Mouse (Mus musculus): ENCODE data around the gene Olfr30. TPM values are rescaled to one million over a fixed set of nuclear protein-coding genes. Genes with fewer than 3 reads are reported as not detected.

Gene Olfr30
- polyA plus RNA-seq, 1 experiment from 2014 or later, result not detected

DNA sequence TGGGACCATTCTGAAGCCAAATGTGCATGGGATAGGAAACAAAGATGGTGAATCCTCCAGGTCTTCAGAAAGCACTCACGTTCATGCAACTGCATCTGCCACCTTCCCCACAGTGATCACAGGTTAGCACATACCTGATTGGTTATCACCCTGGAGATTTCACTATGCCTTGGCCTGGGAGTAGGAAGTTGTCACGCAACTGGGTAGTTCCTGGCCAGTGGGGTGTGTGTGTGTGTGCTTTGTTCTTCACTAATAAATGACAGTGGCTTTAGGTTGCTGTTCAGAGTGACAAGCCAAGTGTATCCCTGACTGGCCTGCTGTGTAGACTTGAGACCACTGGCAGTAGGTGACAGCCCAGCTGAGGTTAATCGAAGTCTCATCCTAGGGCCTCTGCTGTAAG, 29.8 kb downstream of the Olfr30 start, which contains the start of gene Gm12253:
Gm12253 (plus strand) TSS at position 301 of the 400 bp plus-strand sequence.
- DNase-seq (ENCODE audit: low spot score) (no peak), ATAC-seq (ENCODE audit: insufficient number of reproducible peaks, low FRiP score, low TSS enrichment, low read depth) (no peak)
- H3K4me1 ChIP-seq (ENCODE audit: control insufficient read depth, insufficient read depth, low read length), result peaks cover 5% of the 10 kb centered on the region; the same call in 1 of the 2 replicates
- H3K4me2 ChIP-seq (ENCODE audit: low read depth, severe bottlenecking), result no peak within 1 kb of the TSS
- H3K9me3 ChIP-seq (ENCODE audit: control insufficient read depth, low read length), result no peaks in the 10 kb centered on the region
- H3K9ac ChIP-seq (ENCODE audit: low read length), result no peak within 1 kb of the TSS
- 86% methylated on average over 3 of the region's 3 CpGs for WGBS
- H3K27ac ChIP-seq (replicated peaks; ENCODE audit: low read depth, low read length), result no peak within 1 kb of the TSS
- no peaks in the 10 kb centered on the region for H3K36me3 ChIP-seq (ENCODE audit: control insufficient read depth, insufficient read depth, low read length)
- H3K27me3 ChIP-seq (ENCODE audit: control insufficient read depth, insufficient read depth, low read length), result no peaks in the 10 kb centered on the region
- no peak within 1 kb of the TSS for H3K4me3 ChIP-seq (ENCODE audit: low read depth, low read length)

DNA sequence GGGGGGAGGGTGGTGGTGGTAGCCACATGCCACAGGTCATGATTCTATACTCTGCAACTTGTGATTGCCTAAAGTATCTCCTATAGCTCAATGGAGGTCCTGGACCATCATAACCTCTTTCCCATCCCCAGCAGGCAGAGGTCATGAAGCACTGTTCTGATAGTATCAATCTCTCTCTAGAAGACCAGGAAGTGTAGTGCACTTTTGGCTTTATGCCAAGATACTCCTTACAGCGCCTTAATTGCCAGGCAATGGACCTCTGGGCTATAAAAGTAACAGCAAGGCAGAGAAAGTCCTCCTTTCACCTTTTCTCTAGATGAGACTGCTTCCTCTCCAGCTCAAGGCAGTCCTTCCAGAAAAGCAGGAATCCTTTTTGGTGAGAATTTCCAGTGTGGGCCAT, 41.3 kb downstream of the Olfr30 start, which contains the start of gene 1810065E05Rik:
1810065E05Rik (plus strand) TSS at position 297 of the 400 bp plus-strand sequence.
- Histone ChIP-seq H3K4me2 (ENCODE audit: low read depth, severe bottlenecking) (no peak within 1 kb of the TSS), H3K27ac (replicated peaks; ENCODE audit: low read depth, low read length) (no peak within 1 kb of the TSS), H3K36me3 (ENCODE audit: control insufficient read depth, insufficient read depth, low read length) (no peaks in the 10 kb centered on the region), H3K9ac (ENCODE audit: low read length) (no peak within 1 kb of the TSS), H3K9me3 (ENCODE audit: control insufficient read depth, low read length) (no peaks in the 10 kb centered on the region), H3K4me1 (ENCODE audit: control insufficient read depth, insufficient read depth, low read length) (no peaks in the 10 kb centered on the region), H3K4me3 (ENCODE audit: low read depth, low read length) (no peak within 1 kb of the TSS), H3K27me3 (ENCODE audit: control insufficient read depth, insufficient read depth, low read length) (no peaks in the 10 kb centered on the region)
- WGBS, result 72% methylated on average over 1 of the region's 1 CpGs
- no peak for DNase-seq (ENCODE audit: low spot score)
- ATAC-seq (ENCODE audit: insufficient number of reproducible peaks, low FRiP score, low TSS enrichment, low read depth), result no peak

- DNase-seq (ENCODE audit: low spot score) (no peak), ATAC-seq (ENCODE audit: insufficient number of reproducible peaks, low FRiP score, low TSS enrichment, low read depth) (no peak)
- WGBS, result 89% methylated on average over 3 of the region's 3 CpGs
- Histone ChIP-seq H3K27me3 (ENCODE audit: control insufficient read depth, insufficient read depth, low read length) (no peaks in the 10 kb centered on the region), H3K36me3 (ENCODE audit: control insufficient read depth, insufficient read depth, low read length) (no peaks in the 10 kb centered on the region), H3K4me2 (ENCODE audit: low read depth, severe bottlenecking) (no peak overlapping the region), H3K9ac (ENCODE audit: low read length) (no peak overlapping the region), H3K4me3 (ENCODE audit: low read depth, low read length) (no peak overlapping the region), H3K27ac (replicated peaks; ENCODE audit: low read depth, low read length) (no peak overlapping the region), H3K4me1 (ENCODE audit: control insufficient read depth, insufficient read depth, low read length) (no peaks in the 10 kb centered on the region), H3K9me3 (ENCODE audit: control insufficient read depth, low read length) (no peaks in the 10 kb centered on the region)
These were observed 43.7 kb downstream of the Olfr30 start for GRCm38 (mm10) chr11:58418336-58418735.

- 77% methylated on average over 3 of the region's 3 CpGs for WGBS
- Histone ChIP-seq H3K4me2 (ENCODE audit: low read depth, severe bottlenecking) (no peak overlapping the region), H3K36me3 (ENCODE audit: control insufficient read depth, insufficient read depth, low read length) (no peaks in the 10 kb centered on the region), H3K9me3 (ENCODE audit: control insufficient read depth, low read length) (no peaks in the 10 kb centered on the region), H3K9ac (ENCODE audit: low read length) (no peak overlapping the region), H3K27ac (replicated peaks; ENCODE audit: low read depth, low read length) (no peak overlapping the region), H3K27me3 (ENCODE audit: control insufficient read depth, insufficient read depth, low read length) (no peaks in the 10 kb centered on the region), H3K4me3 (ENCODE audit: low read depth, low read length) (no peak overlapping the region), H3K4me1 (ENCODE audit: control insufficient read depth, insufficient read depth, low read length) (no peaks in the 10 kb centered on the region)
- ATAC-seq (ENCODE audit: insufficient number of reproducible peaks, low FRiP score, low TSS enrichment, low read depth) (no peak), DNase-seq (ENCODE audit: low spot score) (no peak)
These were observed 54.0 kb downstream of the Olfr30 start for GRCm38 (mm10) chr11:58408066-58408465.

Other genes starting within 250 kb of the Olfr30 start
- not detected in 2 replicates for gene 4930438A08Rik, start 187.5 kb downstream of the Olfr30 start, polyA plus RNA-seq (2014; fragmentation: Nextera tagmentation; extraction: Ambion mirVana)
- gene Zfp692, start 155.2 kb downstream of the Olfr30 start, polyA plus RNA-seq (2014; fragmentation: Nextera tagmentation; extraction: Ambion mirVana), result 12.5 and 14.2 TPM in 2 replicates
- 24.6 and 28.2 TPM in 2 replicates for gene Zfp672, start 131.9 kb downstream of the Olfr30 start, polyA plus RNA-seq (2014; fragmentation: Nextera tagmentation; extraction: Ambion mirVana)
- gene Sh3bp5l, start 131.5 kb downstream of the Olfr30 start, polyA plus RNA-seq (2014; fragmentation: Nextera tagmentation; extraction: Ambion mirVana), result 27.0 and 27.7 TPM in 2 replicates
- not detected in 2 replicates for gene Lypd8, start 83.2 kb downstream of the Olfr30 start, polyA plus RNA-seq (2014; fragmentation: Nextera tagmentation; extraction: Ambion mirVana)
- 0.28 TPM in 1 of 2 replicates, not detected in the other for gene 1810065E05Rik, start 41.2 kb downstream of the Olfr30 start, polyA plus RNA-seq (2014; fragmentation: Nextera tagmentation; extraction: Ambion mirVana)
- not detected in 2 replicates for gene Gm12253, start 29.7 kb downstream of the Olfr30 start, polyA plus RNA-seq (2014; fragmentation: Nextera tagmentation; extraction: Ambion mirVana)
- not detected in 2 replicates for gene Lypd9, start 9.3 kb downstream of the Olfr30 start, polyA plus RNA-seq (2014; fragmentation: Nextera tagmentation; extraction: Ambion mirVana)
- not detected in 2 replicates for gene Olfr332, start 30.3 kb upstream of the Olfr30 start, polyA plus RNA-seq (2014; fragmentation: Nextera tagmentation; extraction: Ambion mirVana)
- gene Olfr331, start 40.3 kb upstream of the Olfr30 start, polyA plus RNA-seq (2014; fragmentation: Nextera tagmentation; extraction: Ambion mirVana), result not detected in 2 replicates
- gene Olfr330, start 72.6 kb upstream of the Olfr30 start, polyA plus RNA-seq (2014; fragmentation: Nextera tagmentation; extraction: Ambion mirVana), result not detected in 2 replicates
- not detected in 2 replicates for gene Olfr329-ps, start 84.2 kb upstream of the Olfr30 start, polyA plus RNA-seq (2014; fragmentation: Nextera tagmentation; extraction: Ambion mirVana)
- gene Olfr328, start 93.4 kb upstream of the Olfr30 start, polyA plus RNA-seq (2014; fragmentation: Nextera tagmentation; extraction: Ambion mirVana), result 0.09 TPM in 1 of 2 replicates, not detected in the other
- not detected in 2 replicates for gene Olfr224, start 108.3 kb upstream of the Olfr30 start, polyA plus RNA-seq (2014; fragmentation: Nextera tagmentation; extraction: Ambion mirVana)
- not detected in 2 replicates for gene Olfr325, start 115.5 kb upstream of the Olfr30 start, polyA plus RNA-seq (2014; fragmentation: Nextera tagmentation; extraction: Ambion mirVana)
- not detected in 2 replicates for gene Olfr324, start 132.8 kb upstream of the Olfr30 start, polyA plus RNA-seq (2014; fragmentation: Nextera tagmentation; extraction: Ambion mirVana)
- not detected in 2 replicates for gene 2210407C18Rik, start 153.8 kb upstream of the Olfr30 start, polyA plus RNA-seq (2014; fragmentation: Nextera tagmentation; extraction: Ambion mirVana)
- not detected in 2 replicates for gene Olfr323, start 168.2 kb upstream of the Olfr30 start, polyA plus RNA-seq (2014; fragmentation: Nextera tagmentation; extraction: Ambion mirVana)
- gene Trim58, start 178.2 kb upstream of the Olfr30 start, polyA plus RNA-seq (2014; fragmentation: Nextera tagmentation; extraction: Ambion mirVana), result 0.08 and 0.38 TPM in 2 replicates
- not detected in 2 replicates for gene Olfr322, start 196.5 kb upstream of the Olfr30 start, polyA plus RNA-seq (2014; fragmentation: Nextera tagmentation; extraction: Ambion mirVana)
- gene Olfr320, start 218.8 kb upstream of the Olfr30 start, polyA plus RNA-seq (2014; fragmentation: Nextera tagmentation; extraction: Ambion mirVana), result not detected in 2 replicates
- not detected in 2 replicates for gene Olfr319, start 236.9 kb upstream of the Olfr30 start, polyA plus RNA-seq (2014; fragmentation: Nextera tagmentation; extraction: Ambion mirVana)